Mouse (Mus musculus): Measurements from ENCODE around the gene 1600002K03Rik. TPM values are rescaled to one million over a fixed set of nuclear protein-coding genes. Genes with fewer than 3 reads are reported as not detected.

Gene 1600002K03Rik
- total RNA-seq, 4 experiments from 2014 or later: 18.1 to 22.1 (median 21.7) TPM

Other genes starting within 250 kb of the 1600002K03Rik start
- gene Arid3a, start 245.9 kb upstream of the 1600002K03Rik start, total RNA-seq (2022): 1 to 10 TPM; 5.3 to 9.8 (median 7.5) TPM
- 10 to 100 TPM; 31.7 to 43.0 (median 36.6) TPM for gene Wdr18, start 212.8 kb upstream of the 1600002K03Rik start, total RNA-seq (2022)
- 1 to 10 TPM in 1 of 4 experiments, under 1 TPM in 1, not detected in 2; 0.83 to 1.4 TPM for gene Grin3b, start 202.2 kb upstream of the 1600002K03Rik start, total RNA-seq (2022)
- 100 to 1,000 TPM; 132 to 155 (median 141) TPM for gene Tmem259, start 188.6 kb upstream of the 1600002K03Rik start, total RNA-seq (2022)
- gene Cnn2, start 184.4 kb upstream of the 1600002K03Rik start, total RNA-seq (2022): 10 to 100 TPM; 23.9 to 36.3 (median 30.0) TPM
- gene Abca7, start 176.4 kb upstream of the 1600002K03Rik start, total RNA-seq (2022): 10 to 100 TPM; 21.6 to 35.5 (median 27.8) TPM
- 10 to 100 TPM in 2 of 4 experiments, 1 to 10 TPM in 2; 6.4 to 10.6 (median 8.5) TPM for gene Arhgap45, start 156.3 kb upstream of the 1600002K03Rik start, total RNA-seq (2022)
- 100 to 1,000 TPM in 1 of 4 experiments, 10 to 100 TPM in 3; 79.1 to 104 (median 94.4) TPM for gene Polr2e, start 133.1 kb upstream of the 1600002K03Rik start, total RNA-seq (2022)
- gene Gpx4, start 125.8 kb upstream of the 1600002K03Rik start, total RNA-seq (2022): 100 to 1,000 TPM; 697 to 776 (median 769) TPM
- gene Sbno2, start 67.4 kb upstream of the 1600002K03Rik start, total RNA-seq (2022): 10 to 100 TPM; 27.4 to 54.8 (median 45.1) TPM
- 100 to 1,000 TPM; 127 to 146 (median 143) TPM for gene Stk11, start 57.1 kb upstream of the 1600002K03Rik start, total RNA-seq (2022)
- 100 to 1,000 TPM; 380 to 452 (median 425) TPM for gene Atp5d, start 34.3 kb upstream of the 1600002K03Rik start, total RNA-seq (2022)
- 10 to 100 TPM; 58.4 to 92.4 (median 81.9) TPM for gene Cbarp, start 32.1 kb upstream of the 1600002K03Rik start, total RNA-seq (2022)
- 100 to 1,000 TPM in 1 of 4 experiments, 10 to 100 TPM in 3; 56.4 to 145 (median 90.1) TPM for gene Midn, start 24.7 kb upstream of the 1600002K03Rik start, total RNA-seq (2022)
- gene Cirbp, start 7.0 kb upstream of the 1600002K03Rik start, total RNA-seq (2022): 100 to 1,000 TPM in 3 of 4 experiments, 10 to 100 TPM in 1; 44.2 to 234 (median 162) TPM
- 1 to 10 TPM; 2.4 to 5.2 (median 3.3) TPM for gene Efna2, start 6.5 kb downstream of the 1600002K03Rik start, total RNA-seq (2022)
- 10 to 100 TPM; 26.5 to 41.6 (median 32.9) TPM for gene Mum1, start 53.5 kb downstream of the 1600002K03Rik start, total RNA-seq (2022)
- gene Ndufs7, start 76.2 kb downstream of the 1600002K03Rik start, total RNA-seq (2022): 100 to 1,000 TPM; 192 to 257 (median 232) TPM
- 100 to 1,000 TPM; 238 to 291 (median 243) TPM for gene Gamt, start 88.1 kb downstream of the 1600002K03Rik start, total RNA-seq (2022)
- gene Dazap1, start 88.5 kb downstream of the 1600002K03Rik start, total RNA-seq (2022): 100 to 1,000 TPM in 2 of 4 experiments, 10 to 100 TPM in 2; 72.3 to 125 (median 90.3) TPM
- gene Rps15, start 119.5 kb downstream of the 1600002K03Rik start, total RNA-seq (2022): 1,000 to 10,000 TPM; 1,106 to 1,181 (median 1,155) TPM
- 1 to 10 TPM; 1.5 to 6.8 (median 4.3) TPM for gene Apc2, start 123.0 kb downstream of the 1600002K03Rik start, total RNA-seq (2022)
- gene 2310011J03Rik, start 147.6 kb downstream of the 1600002K03Rik start, total RNA-seq (2022): 10 to 100 TPM; 34.7 to 40.0 (median 35.4) TPM
- 1 to 10 TPM; 3.5 to 8.2 (median 5.8) TPM for gene Pcsk4, start 156.6 kb downstream of the 1600002K03Rik start, total RNA-seq (2022)
- gene Reep6, start 157.0 kb downstream of the 1600002K03Rik start, total RNA-seq (2022): 1 to 10 TPM; 5.1 to 6.6 (median 5.9) TPM
- 10 to 100 TPM in 2 of 4 experiments, 1 to 10 TPM in 2; 9.2 to 11.1 (median 10.3) TPM for gene Adamtsl5, start 175.5 kb downstream of the 1600002K03Rik start, total RNA-seq (2022)
- 1 to 10 TPM in 1 of 4 experiments, under 1 TPM in 3; 0.21 to 1.3 (median 0.41) TPM for gene Plk5, start 183.5 kb downstream of the 1600002K03Rik start, total RNA-seq (2022)
- gene Mex3d, start 214.7 kb downstream of the 1600002K03Rik start, total RNA-seq (2022): 10 to 100 TPM; 17.4 to 21.6 (median 20.8) TPM
- 100 to 1,000 TPM; 147 to 161 (median 156) TPM for gene Mbd3, start 226.6 kb downstream of the 1600002K03Rik start, total RNA-seq (2022)
- 100 to 1,000 TPM; 515 to 715 (median 604) TPM for gene Uqcr11, start 233.9 kb downstream of the 1600002K03Rik start, total RNA-seq (2022)

Data from adrenal gland, adult 8-10 months (tissue).